Mouse (Mus musculus) heart, embryonic 14.5 days (tissue): ENCODE results near the gene Klhl22. TPM values are rescaled to one million over a fixed set of nuclear protein-coding genes. Genes with fewer than 3 reads are reported as not detected.

Source experiments
- ATAC-seq: fragments of 200-750 bp; cut with Nextera tagmentation; 2 replicates; pipeline ENCODE4 v1.8.0; 2017; ENCODE audit warnings: low read depth, moderate TSS enrichment; ENCODE audit not compliant: insufficient number of reproducible peaks, insufficient read depth, low FRiP score
- H3K27ac ChIP-seq, 2 experiments: fragments of 200-500 bp in 1 of 2; fragments of 300-500 bp in 1 of 2; sonication (generic) in 1 of 2; replicated peaks in 1 of 2; 2 replicates each; pipeline ENCODE4 v1.5.1; 2012 to 2014; ENCODE audit warnings: low read depth in 2 of 2, low read length in 2 of 2, control low read depth in 1 of 2, mild to moderate bottlenecking in 1 of 2, mixed read lengths in 1 of 2; ENCODE audit not compliant: control insufficient read depth in 1 of 2, insufficient read depth in 1 of 2
- H3K27me3 ChIP-seq: fragments of 300-500 bp; sonication (generic); 2 replicates; pipeline ENCODE4 v1.6.1; 2014; ENCODE audit warnings: mild to moderate bottlenecking, low read length, control low read depth; ENCODE audit not compliant: control insufficient read depth, insufficient read depth
- H3K36me3 ChIP-seq: fragments of 300-500 bp; sonication (generic); 2 replicates; pipeline ENCODE4 v1.6.1; 2014; ENCODE audit warnings: mild to moderate bottlenecking, control low read depth, low read length, mixed read lengths; ENCODE audit not compliant: control insufficient read depth, insufficient read depth
- H3K4me1 ChIP-seq, 2 experiments: fragments of 200-500 bp in 1 of 2; fragments of 300-500 bp in 1 of 2; sonication (generic) in 1 of 2; 2 replicates each; pipeline ENCODE4 v1.6.1; 2012 to 2014; ENCODE audit warnings: low read length in 2 of 2, control low read depth in 1 of 2, mixed read lengths in 1 of 2; ENCODE audit not compliant: control insufficient read depth in 2 of 2, insufficient read depth in 2 of 2
- H3K4me2 ChIP-seq: fragments of 300-500 bp; sonication (generic); 2 replicates; pipeline ENCODE4 v1.6.1; 2014; ENCODE audit warnings: mild to moderate bottlenecking, low read length
- H3K4me3 ChIP-seq, 2 experiments: fragments of 200-500 bp in 1 of 2; fragments of 300-500 bp in 1 of 2; sonication (generic) in 1 of 2; 2 replicates each; pipeline ENCODE4 v1.5.1; 2012 to 2014; ENCODE audit warnings: low read length in 2 of 2, mild to moderate bottlenecking in 2 of 2, control low read depth in 1 of 2, low read depth in 1 of 2, moderate library complexity in 1 of 2; ENCODE audit not compliant: control insufficient read depth in 1 of 2, insufficient read depth in 1 of 2
- H3K9ac ChIP-seq: fragments of 300-500 bp; sonication (generic); 2 replicates; pipeline ENCODE4 v1.6.1; 2014; ENCODE audit warnings: mild to moderate bottlenecking, low read length
- H3K9me3 ChIP-seq: fragments of 300-500 bp; sonication (generic); 2 replicates; pipeline ENCODE4 v1.6.1; 2016; ENCODE audit warnings: low read length, control low read depth; ENCODE audit not compliant: control insufficient read depth
- WGBS: fragments of 180-500 bp; shearing (Covaris S2); extraction: QIAGEN DNeasy Blood & Tissue Kit; methylation state at CpG from one replicate; pipeline ENCODE4 v1.1.7; 2014; 5-methylcytosine and 5-hydroxymethylcytosine counted together
- polyA plus RNA-seq: library from polyadenylated mRNA; unstranded; fragments of >200 nt; fragmentation: Nextera tagmentation; extraction: Ambion mirVana; gene quantifications from 2 replicates; pipeline ENCODE4 v1.2.1, GENCODE M21; 2014

The Klhl22 gene
- polyA plus RNA-seq, 1 experiment from 2014 or later, result 43.6 TPM

DNA sequence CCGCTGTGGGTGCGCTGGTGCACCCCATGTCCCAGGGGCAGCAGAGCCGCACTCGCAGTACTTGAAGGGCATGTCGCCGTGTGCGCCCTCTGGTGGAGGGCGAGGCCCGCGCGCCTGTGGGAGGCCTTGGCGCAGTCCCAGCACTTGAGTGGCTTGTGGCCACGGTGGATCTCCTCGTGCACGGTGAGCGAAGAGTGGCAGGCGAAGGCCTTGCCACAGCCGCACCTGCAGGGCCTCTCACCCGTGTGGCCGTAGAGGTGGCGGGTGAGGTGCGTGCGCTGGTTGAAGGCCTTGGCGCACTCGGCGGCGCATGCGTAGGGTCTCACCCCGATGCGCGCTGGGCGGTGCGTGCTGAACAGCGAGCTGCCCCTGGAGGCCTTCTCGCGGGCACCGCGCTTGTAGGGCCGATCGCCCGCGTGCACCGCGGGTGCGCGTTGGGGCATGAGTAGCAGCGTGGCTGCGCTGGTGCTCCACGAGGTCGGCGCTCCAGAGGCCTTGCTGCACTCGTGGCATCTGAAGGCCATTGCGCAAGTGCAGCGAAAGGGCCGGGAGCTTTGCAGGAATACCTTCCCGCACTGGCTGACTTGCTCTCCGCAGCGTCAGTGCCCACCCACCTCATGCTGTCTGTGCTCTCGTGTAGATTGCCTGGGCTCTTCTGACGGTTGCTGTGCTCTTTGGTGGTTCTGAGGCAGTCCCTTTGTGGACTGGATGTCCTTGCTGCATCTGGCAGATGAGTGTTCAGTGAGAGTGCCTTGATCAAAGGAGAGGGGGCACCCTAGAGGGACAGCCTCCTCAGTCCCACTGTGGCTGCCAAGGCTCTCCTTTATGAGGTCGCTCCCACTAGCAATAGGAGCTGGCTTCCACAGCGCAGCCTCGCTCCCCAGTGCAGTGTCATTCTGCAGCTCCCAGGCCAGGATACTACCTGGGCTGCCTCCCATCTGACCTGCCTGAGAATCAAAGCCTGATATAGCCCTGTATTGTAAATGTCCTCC lies 56.3 kb downstream of the Klhl22 start:
- Histone ChIP-seq H3K27me3 (peaks cover 9% of the 10 kb centered on the region), H3K4me3 (peak overlapping the region; percentile 50 to 52), H3K9ac (peak overlapping the region; percentile 70), H3K4me1 (peaks cover 2 to 10% of the 10 kb centered on the region in 2 experiments; a peak in 3 of 4 replicates), H3K27ac (no peak overlapping the region), H3K36me3 (no peaks in the 10 kb centered on the region), H3K9me3 (no peaks in the 10 kb centered on the region), H3K4me2 (peak overlapping the region; percentile 80)
- peak; percentile 57 for ATAC-seq
- WGBS, result 3% methylated on average over 59 of the region's 63 CpGs

DNA sequence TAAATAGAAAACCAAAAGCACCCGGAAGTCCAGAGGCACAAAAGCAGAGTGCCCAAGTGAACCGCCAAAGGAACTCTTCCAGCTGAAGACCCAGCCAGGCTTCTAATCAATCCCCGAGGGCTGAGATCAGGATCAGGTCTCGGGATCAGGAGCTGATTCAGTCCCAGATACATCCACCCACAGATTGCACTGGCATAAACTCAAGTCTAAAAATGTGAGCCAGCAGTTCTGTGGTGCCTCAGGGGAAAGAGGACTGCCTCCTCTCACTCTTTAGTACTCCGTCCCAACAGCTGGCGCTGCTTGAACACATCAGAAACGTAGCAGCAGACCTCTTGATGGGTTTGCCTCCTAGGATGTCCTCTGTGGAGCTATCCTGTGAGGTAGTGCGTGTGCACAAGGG lies 57.1 kb downstream of the Klhl22 start:
- Histone ChIP-seq H3K27ac (no peak overlapping the region), H3K4me2 (no peak overlapping the region), H3K9me3 (no peaks in the 10 kb centered on the region), H3K4me1 (peaks cover 2 to 8% of the 10 kb centered on the region in 2 experiments; a peak in 3 of 4 replicates), H3K36me3 (no peaks in the 10 kb centered on the region), H3K27me3 (peaks cover 9% of the 10 kb centered on the region), H3K9ac (no peak overlapping the region), H3K4me3 (no peak overlapping the region)
- ATAC-seq, result no peak
- 83% methylated on average over 8 of the region's 8 CpGs for WGBS

DNA sequence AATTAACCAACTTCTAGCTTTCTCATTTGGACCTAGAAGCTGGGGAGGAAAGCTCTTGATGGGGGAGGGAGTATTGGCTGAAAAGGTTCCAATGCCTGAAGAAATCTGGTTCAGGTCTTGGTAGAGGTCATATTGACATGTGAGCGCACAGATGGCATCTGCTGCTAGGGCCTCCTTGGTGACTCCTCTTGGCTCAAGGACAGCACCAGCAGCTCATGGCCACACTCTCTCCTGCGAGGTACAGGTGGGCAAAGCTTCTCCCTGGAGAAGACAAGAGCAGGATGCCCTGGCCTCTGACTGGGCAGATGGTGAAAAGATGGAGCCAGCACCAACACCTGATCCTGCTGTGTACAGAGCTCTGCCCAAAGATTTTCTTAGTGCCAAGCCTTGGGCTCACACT lies 67.1 kb downstream of the Klhl22 start:
- Histone ChIP-seq H3K9ac (no peak overlapping the region), H3K4me2 (no peak overlapping the region), H3K9me3 (no peaks in the 10 kb centered on the region), H3K4me1 (no peaks in the 10 kb centered on the region), H3K4me3 (no peak overlapping the region), H3K27me3 (peaks cover 29% of the 10 kb centered on the region), H3K27ac (no peak overlapping the region), H3K36me3 (no peaks in the 10 kb centered on the region)
- WGBS, result 78% methylated on average over 2 of the region's 2 CpGs
- no peak for ATAC-seq

GRCm38 (mm10) chr16:17828229-17828628 lies 68.8 kb downstream of the Klhl22 start:
- no peak overlapping the region for H3K4me2 ChIP-seq
- no peaks in the 10 kb centered on the region for H3K36me3 ChIP-seq
- no peak for ATAC-seq
- H3K9ac ChIP-seq, result no peak overlapping the region
- H3K27ac ChIP-seq, result no peak overlapping the region
- 79% methylated on average over 2 of the region's 2 CpGs for WGBS
- H3K9me3 ChIP-seq, result no peaks in the 10 kb centered on the region
- peaks cover 0 to 3% of the 10 kb centered on the region in 2 experiments; a peak in 1 of 4 replicates for H3K4me1 ChIP-seq
- no peak overlapping the region for H3K4me3 ChIP-seq
- H3K27me3 ChIP-seq, result peaks cover 43% of the 10 kb centered on the region

- no peak overlapping the region for H3K9ac ChIP-seq
- H3K4me3 ChIP-seq, result no peak overlapping the region
- ATAC-seq, result no peak
- no peaks in the 10 kb centered on the region for H3K9me3 ChIP-seq
- no peaks in the 10 kb centered on the region for H3K36me3 ChIP-seq
- H3K27ac ChIP-seq, result no peak overlapping the region
- peaks cover 0 to 4% of the 10 kb centered on the region in 2 experiments; a peak in 2 of 4 replicates for H3K4me1 ChIP-seq
- peaks cover 49% of the 10 kb centered on the region for H3K27me3 ChIP-seq
- no peak overlapping the region for H3K4me2 ChIP-seq
- WGBS, result 82% methylated on average over 3 of the region's 3 CpGs
Measured at GRCm38 (mm10) chr16:17828867-17829266, 69.4 kb downstream of the Klhl22 start.

DNA sequence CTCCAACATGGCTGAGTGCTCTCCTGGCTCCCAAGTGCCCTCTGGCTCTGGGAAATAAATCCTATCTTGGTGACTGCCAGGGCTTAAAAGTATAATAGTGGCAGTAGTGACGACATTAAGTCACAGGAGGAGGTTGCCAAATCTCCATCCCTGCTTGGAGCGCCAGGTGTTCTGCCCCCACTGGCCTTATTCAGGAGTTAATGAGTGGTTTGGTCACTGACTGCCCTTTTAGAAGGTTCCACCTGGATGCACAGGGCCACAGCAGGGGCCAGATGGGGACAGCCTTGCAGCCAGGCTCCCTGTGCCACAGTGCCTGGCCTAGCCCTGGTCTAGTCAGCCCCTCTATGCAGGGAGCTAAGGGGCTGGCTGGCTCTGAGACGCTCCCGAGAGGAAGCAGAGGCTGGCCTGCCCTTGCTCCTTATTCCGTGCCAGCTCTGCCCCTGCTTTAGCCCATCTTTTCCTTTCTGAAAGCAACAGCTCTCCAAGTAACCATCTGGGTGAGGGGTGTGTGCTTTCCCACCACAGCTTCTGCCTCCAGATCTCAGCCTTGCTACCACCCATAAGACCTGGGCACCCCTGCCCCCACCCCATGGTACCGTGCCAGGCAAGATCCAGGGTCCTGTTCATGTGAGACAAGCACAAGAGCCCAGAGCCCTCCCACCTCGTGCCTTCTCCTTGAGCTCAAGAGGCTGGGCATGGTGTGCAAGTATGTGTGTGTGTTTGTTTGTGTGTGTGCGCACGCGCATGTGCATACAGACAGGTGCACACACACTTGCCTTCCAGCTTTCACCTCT lies 71.2 kb downstream of the Klhl22 start:
- no peaks in the 10 kb centered on the region for H3K36me3 ChIP-seq
- H3K27me3 ChIP-seq, result peaks cover 66% of the 10 kb centered on the region
- H3K27ac ChIP-seq, result no peak overlapping the region
- no peak overlapping the region for H3K9ac ChIP-seq
- no peak for ATAC-seq
- peaks cover 2 to 7% of the 10 kb centered on the region in 2 experiments; a peak in 2 of 4 replicates for H3K4me1 ChIP-seq
- no peak overlapping the region for H3K4me3 ChIP-seq
- no peak overlapping the region for H3K4me2 ChIP-seq
- WGBS, result 72% methylated on average over 10 of the region's 10 CpGs
- H3K9me3 ChIP-seq, result no peaks in the 10 kb centered on the region

DNA sequence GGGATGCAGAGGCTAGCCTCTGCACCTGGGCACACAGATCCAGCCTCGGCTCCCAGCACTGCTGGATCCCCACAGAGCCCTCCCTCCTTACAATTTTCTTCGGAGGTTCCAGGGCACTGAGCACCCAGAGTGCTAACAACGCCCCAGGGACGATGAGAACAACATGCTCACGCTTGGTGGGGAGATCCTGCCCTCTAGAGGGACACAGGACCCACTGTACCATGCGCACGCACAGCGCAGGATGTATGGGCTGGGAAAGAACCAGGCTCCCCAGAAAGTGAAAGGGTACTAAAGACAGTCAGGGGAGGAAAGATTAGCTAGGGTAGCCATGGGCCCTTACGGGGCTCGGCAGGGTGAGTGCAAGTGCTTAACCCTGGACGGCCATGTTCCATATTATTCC lies 72.4 kb downstream of the Klhl22 start:
- no peaks in the 10 kb centered on the region for H3K36me3 ChIP-seq
- H3K4me2 ChIP-seq, result no peak overlapping the region
- no peak overlapping the region for H3K9ac ChIP-seq
- no peak overlapping the region for H3K4me3 ChIP-seq
- no peak overlapping the region for H3K27ac ChIP-seq
- ATAC-seq, result no peak
- H3K9me3 ChIP-seq, result no peaks in the 10 kb centered on the region
- 17% methylated on average over 11 of the region's 11 CpGs for WGBS
- peaks cover 75% of the 10 kb centered on the region for H3K27me3 ChIP-seq
- peaks cover 2 to 7% of the 10 kb centered on the region in 2 experiments; a peak in 2 of 4 replicates for H3K4me1 ChIP-seq
